Mouse (Mus musculus) right cerebral cortex, postnatal 10 days (tissue): ENCODE results near the gene Adamtsl5.

ENCODE experiments used
- DNase-seq, 2 experiments: peaks; one replicate each; pipeline ENCODE4 v3.0.0; 2021; ENCODE audit warnings: low spot score in 2 of 2

Adamtsl5 gene

GRCm38 (mm10) chr10:80321014-80321669 lies 27.1 kb downstream of the Adamtsl5 start:
- no peak for DNase-seq

DNA sequence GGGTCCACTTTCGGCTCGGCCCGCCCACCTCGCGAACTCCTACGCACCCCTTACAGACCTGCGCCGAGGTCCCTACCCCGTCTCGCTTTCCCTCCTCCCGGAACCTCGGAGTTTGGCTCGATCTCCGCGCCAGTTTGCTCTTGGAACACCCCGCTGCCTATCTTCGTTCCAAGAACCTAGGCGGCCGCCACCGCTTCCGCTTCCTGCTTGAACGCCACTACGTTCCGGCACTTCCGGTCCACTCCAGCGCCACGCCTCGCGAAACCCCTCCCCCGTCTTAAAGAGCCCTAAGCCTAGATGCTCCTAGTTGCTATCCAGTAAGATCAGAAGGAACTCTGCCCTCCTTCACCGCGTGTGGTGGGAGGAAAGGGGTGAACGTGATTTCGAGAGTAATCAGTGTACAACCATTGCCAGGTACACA lies 27.9 kb downstream of the Adamtsl5 start, which contains the start of gene 2310011J03Rik:
Gene 2310011J03Rik, minus strand, starts transcription at position 198 of the 421 bp plus-strand sequence.
- DNase-seq = peak; percentile 95

DNA sequence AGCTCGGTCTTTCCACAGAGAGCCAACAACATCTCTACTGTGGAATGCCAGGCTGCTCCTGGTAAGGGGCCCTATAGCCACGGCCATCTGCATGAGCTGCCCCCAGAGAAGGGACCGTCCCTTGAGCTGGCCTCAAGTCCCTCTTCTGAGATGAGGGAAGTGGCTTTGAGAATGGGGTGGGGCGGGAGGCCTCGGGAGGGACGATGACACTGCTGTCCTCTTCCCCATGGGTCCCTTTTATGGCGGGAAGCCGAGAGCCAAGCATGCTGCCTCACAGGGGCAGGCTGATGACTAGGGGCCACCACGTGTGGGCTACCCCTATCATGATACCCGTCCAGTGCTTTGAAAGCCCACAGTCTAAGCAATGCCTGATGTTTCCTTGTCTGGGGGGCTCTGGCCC lies 31.2 kb downstream of the Adamtsl5 start:
- DNase-seq = no peak

GRCm38 (mm10) chr10:80316359-80316781 lies 31.8 kb downstream of the Adamtsl5 start:
- peak in 1 of 2 experiments; percentile 63 for DNase-seq

DNA sequence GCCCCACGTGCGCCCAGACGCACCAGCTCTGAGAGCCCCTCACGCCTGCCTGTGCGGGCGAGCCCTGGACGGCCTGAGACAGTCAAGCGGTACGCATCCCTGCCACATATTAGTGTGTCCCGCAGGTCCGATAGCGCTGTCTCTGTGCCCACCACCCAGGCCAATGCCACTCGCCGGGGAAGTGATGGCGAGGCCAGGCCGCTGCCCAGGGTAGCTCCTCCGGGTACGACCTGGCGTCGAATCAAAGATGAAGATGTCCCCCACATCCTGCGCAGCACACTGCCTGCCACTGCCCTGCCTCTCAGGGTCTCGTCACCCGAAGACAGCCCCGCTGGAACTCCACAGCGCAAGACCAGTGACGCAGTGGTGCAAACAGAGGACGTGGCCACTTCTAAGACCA lies 32.9 kb downstream of the Adamtsl5 start:
- DNase-seq = no peak

DNA sequence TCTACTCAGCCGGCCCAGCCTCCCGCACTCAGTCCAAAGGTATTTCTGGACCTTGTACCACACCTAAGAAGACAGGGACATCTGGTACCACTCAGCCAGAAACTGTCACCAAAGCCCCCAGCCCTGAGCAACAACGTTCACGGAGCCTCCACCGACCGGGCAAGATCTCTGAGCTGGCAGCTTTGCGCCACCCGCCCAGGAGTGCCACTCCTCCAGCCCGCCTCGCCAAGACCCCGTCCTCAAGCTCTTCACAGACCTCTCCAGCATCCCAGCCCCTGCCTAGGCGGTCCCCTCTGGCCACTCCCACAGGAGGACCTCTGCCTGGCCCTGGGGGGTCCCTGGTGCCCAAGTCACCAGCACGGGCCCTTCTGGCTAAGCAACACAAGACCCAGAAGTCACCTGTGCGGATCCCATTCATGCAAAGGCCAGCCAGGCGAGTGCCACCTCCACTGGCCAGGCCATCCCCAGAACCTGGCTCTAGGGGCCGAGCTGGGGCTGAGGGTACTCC lies 33.7 kb downstream of the Adamtsl5 start:
- DNase-seq = no peak

- no peak for DNase-seq
Measured at GRCm38 (mm10) chr10:80313627-80314201, 34.5 kb downstream of the Adamtsl5 start.

GRCm38 (mm10) chr10:80312586-80313504 lies 35.4 kb downstream of the Adamtsl5 start:
- no peak for DNase-seq

DNA sequence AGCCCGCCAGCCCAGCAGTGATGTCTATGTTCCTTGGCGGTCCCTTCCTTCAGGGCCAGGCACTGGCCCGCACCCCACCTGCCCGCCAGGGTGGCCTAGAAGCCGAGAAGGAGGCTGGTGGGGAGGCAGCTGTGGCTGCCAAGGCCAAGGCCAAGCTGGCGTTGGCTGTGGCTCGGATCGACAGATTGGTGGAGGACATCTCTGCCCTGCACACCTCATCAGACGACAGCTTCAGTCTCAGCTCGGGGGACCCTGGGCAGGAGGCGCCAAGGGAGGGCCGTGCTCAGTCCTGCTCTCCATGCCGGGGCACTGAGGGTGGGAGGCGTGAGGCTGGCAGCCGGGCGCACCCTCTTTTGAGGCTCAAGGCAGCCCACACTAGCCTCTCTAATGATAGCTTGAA lies 36.7 kb downstream of the Adamtsl5 start:
- DNase-seq = no peak

- DNase-seq = peak in 1 of 2 experiments; percentile 38
Measured at GRCm38 (mm10) chr10:80304862-80305261, 43.4 kb downstream of the Adamtsl5 start.

- DNase-seq = no peak
Measured at GRCm38 (mm10) chr10:80304458-80304857, 43.8 kb downstream of the Adamtsl5 start.

- DNase-seq = peak; percentile 88 to 91
Measured at GRCm38 (mm10) chr10:80302471-80302881, 45.7 kb downstream of the Adamtsl5 start.

DNA sequence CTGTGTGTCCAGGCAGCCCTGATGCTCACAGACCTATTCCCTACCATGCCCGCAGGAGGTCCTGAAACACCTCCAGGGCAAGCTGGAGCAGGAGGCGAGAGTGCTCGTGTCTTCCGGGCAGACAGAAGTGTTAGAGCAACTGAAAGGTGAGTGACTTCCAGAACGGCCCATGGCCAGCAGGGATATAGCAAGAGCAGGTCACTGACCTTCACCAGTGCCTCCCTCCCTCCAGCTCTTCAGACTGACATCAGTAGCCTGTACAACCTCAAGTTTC lies 46.2 kb downstream of the Adamtsl5 start:
- no peak for DNase-seq

GRCm38 (mm10) chr10:80301256-80302081 lies 46.7 kb downstream of the Adamtsl5 start:
- DNase-seq = no peak

DNA sequence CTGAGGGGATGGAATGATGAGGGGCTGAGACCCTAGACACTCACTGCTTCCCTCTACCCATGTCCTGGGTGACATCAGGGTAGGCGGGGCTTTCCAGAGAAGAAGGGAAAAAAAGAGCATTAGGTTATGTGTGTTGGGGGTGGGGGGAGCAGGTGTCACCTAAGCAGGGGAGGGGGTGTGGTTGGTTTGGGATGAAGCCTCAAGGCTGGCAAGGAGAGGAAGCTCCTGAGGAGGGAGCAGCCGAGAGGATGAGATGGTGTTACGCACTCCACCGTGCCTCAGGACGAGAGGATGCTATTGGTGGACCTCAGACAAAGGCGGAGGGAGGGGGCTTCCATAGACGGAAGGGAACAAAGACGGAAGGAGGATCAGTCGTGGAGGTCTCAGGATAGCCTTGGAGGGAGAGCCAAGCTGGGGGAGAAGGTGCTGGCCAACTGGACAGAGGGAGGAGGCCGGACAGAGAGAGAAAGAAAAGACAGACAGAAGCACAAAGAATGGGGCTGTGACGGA lies 47.5 kb downstream of the Adamtsl5 start:
- peak; percentile 82 to 90 for DNase-seq

- no peak for DNase-seq
Measured at GRCm38 (mm10) chr10:80299824-80300223, 48.4 kb downstream of the Adamtsl5 start.

DNA sequence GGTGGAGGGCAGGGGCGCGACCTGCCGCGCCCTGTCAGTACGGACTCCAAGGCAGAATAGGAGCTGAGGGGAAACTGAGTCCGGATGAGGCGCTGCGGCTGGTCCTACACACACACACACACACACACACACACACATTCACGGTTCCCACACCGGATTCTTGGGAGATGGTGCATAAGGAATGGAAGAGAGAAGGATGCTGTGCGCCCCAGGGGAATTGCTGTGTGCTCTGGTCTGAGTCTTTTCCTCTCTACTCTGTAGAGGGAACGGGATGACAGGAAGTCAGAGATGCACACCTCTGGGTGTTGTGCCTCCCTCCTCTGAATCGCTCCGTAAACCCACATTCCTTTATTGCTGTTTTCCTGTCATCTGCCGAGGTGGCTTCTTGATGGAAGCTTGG lies 48.9 kb downstream of the Adamtsl5 start:
- no peak for DNase-seq

DNA sequence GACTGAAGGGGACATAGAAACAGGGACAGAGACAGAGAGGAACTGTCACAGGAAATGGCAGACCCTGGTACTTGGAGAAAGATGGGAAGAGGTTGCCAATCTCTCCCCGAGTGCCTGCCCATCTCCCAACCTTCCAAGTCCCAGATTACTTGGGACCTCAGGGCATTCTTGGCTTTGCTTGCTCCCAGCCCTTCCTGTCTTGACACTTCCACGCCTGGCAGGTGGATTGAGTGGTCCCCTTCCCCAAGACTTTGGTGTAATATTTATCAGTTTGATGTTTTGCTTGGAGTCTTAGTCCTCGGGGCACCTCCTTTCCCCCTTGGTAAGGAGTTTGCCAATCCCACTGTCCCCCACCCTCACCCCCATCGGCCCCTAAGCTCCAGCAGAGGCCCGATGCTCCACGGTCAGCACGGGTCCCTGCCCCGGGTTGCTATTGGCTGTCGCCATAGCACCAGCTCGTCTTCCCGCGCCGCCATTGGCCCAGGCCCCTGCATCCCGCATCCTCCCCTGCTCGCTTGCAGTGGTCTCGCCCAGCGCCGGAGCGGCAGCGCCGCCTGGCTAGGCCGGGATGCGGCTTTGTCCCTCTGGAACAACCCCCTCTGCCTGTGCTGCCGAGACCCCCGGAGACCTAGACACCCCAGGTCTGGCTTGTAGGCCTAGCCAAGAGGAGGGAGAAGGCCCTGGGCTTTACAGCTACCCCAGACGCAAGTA lies 49.5 kb downstream of the Adamtsl5 start:
- peak; percentile 97 for DNase-seq

- no peak for DNase-seq
Measured at GRCm38 (mm10) chr10:80297526-80298133, 50.6 kb downstream of the Adamtsl5 start.

DNA sequence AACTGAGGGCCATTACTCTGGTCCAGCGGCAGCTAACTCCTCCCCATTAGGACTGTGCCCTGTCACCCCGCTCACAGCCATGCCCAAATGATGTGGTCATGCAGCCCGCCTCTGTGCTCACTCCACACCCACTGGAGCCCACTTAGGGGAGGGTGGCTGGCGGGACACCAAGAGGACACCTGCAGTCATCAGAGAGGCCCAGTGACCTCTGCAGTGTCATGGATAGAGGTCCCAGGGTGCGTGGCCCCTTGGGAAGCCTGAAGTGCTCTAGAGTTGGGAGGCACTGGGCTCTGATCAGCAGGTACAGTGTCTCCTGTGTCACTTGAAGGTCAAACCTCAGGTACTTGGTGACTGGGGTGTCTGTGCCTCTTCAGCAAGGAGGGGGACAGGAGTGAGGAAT lies 51.4 kb downstream of the Adamtsl5 start:
- DNase-seq = peak in 1 of 2 experiments; percentile 66
